Mouse (Mus musculus) stomach, embryonic 16.5 days (tissue): ENCODE measurements at regions not wholly inside any gene's neighbourhood (a gene's known extent, or its start where the extent isn't known, plus 50 kb on each side); places are given as distances from the start of the nearest gene placed in this dataset.
A peak's percentile ranks its signal among the peaks of the same experiment; 100 is the strongest.

ENCODE experiments used
- ATAC-seq: fragments of 200-750 bp; cut with Nextera tagmentation; 2 replicates; pipeline ENCODE4 v1.8.0; 2017; ENCODE audit warnings: moderate number of reproducible peaks, moderate TSS enrichment; ENCODE audit not compliant: insufficient read depth, low FRiP score
- H3K27ac ChIP-seq: fragments of 300-500 bp; sonication (generic); 2 replicates; pipeline ENCODE4 v1.5.1; 2014; ENCODE audit warnings: low read length
- H3K27me3 ChIP-seq: fragments of 300-500 bp; sonication (generic); 2 replicates; pipeline ENCODE4 v1.6.1; 2014; ENCODE audit warnings: low read length, control low read depth, mixed read lengths; ENCODE audit not compliant: control insufficient read depth, insufficient read depth
- H3K36me3 ChIP-seq: fragments of 300-500 bp; sonication (generic); 2 replicates; pipeline ENCODE4 v1.6.1; 2014; ENCODE audit warnings: low read length; ENCODE audit not compliant: control insufficient read depth, insufficient read depth
- H3K4me1 ChIP-seq: fragments of 300-500 bp; sonication (generic); 2 replicates; pipeline ENCODE4 v1.6.1; 2014; ENCODE audit warnings: low read length, control low read depth, mixed read lengths; ENCODE audit not compliant: control insufficient read depth, insufficient read depth
- H3K4me2 ChIP-seq: fragments of 300-500 bp; sonication (generic); 2 replicates; pipeline ENCODE4 v1.6.1; 2014; ENCODE audit warnings: low read depth, low read length, mixed read lengths
- H3K4me3 ChIP-seq: fragments of 300-500 bp; sonication (generic); replicated peaks from 2 replicates; pipeline ENCODE4 v1.5.1; 2014; ENCODE audit warnings: mild to moderate bottlenecking, low read length
- H3K9ac ChIP-seq: fragments of 300-500 bp; sonication (generic); 2 replicates; pipeline ENCODE4 v1.6.1; 2014; ENCODE audit warnings: low read length
- H3K9me3 ChIP-seq: fragments of 300-500 bp; sonication (generic); replicated peaks from 2 replicates; pipeline ENCODE4 v1.6.1; 2016; ENCODE audit warnings: low read length, control low read depth; ENCODE audit not compliant: control insufficient read depth
- WGBS: fragments of 180-500 bp; shearing (Covaris S2); extraction: QIAGEN DNeasy Blood & Tissue Kit; methylation state at CpG from one replicate; pipeline ENCODE4 v1.1.7; 2014; 5-methylcytosine and 5-hydroxymethylcytosine counted together

GRCm38 (mm10) chr9:62590407-62591195 is 53.8 kb upstream of the Coro2b start:
- H3K36me3 ChIP-seq: no peaks in the 10 kb centered on the region
- no peak overlapping the region for H3K4me2 ChIP-seq
- no peak for ATAC-seq
- no peak overlapping the region for H3K9ac ChIP-seq
- H3K4me3 ChIP-seq: no peak overlapping the region
- H3K27ac ChIP-seq: no peak overlapping the region
- WGBS: 80% methylated on average over 17 of the region's 17 CpGs
- no peaks in the 10 kb centered on the region for H3K9me3 ChIP-seq
- H3K27me3 ChIP-seq: no peaks in the 10 kb centered on the region
- H3K4me1 ChIP-seq: 0 out of 2 replicates have a peak, but pooled peaks cover 2% of the 10 kb centered on the region

GRCm38 (mm10) chr9:62591196-62591485 is 54.3 kb upstream of the Coro2b start:
- H3K4me2 ChIP-seq: no peak overlapping the region

GRCm38 (mm10) chr9:62598056-62598455 is 61.2 kb upstream of the Coro2b start:
- Histone ChIP-seq H3K9me3 (no peaks in the 10 kb centered on the region), H3K4me1 (no peaks in the 10 kb centered on the region), H3K27ac (no peak overlapping the region), H3K27me3 (no peaks in the 10 kb centered on the region), H3K4me2 (no peak overlapping the region), H3K4me3 (no peak overlapping the region), H3K9ac (no peak overlapping the region), H3K36me3 (no peaks in the 10 kb centered on the region)
- WGBS: 69% methylated on average over 7 of the region's 7 CpGs
- ATAC-seq: no peak

More at GRCm38 (mm10) chr9:62591196-62591485, 54.3 kb upstream of the Coro2b start:
- H3K36me3 ChIP-seq: no peaks in the 10 kb centered on the region
- no peak overlapping the region for H3K4me3 ChIP-seq
- H3K9me3 ChIP-seq: no peaks in the 10 kb centered on the region
- ATAC-seq: no peak
- 0 out of 2 replicates have a peak, but pooled peaks cover 2% of the 10 kb centered on the region for H3K4me1 ChIP-seq
- WGBS: 53% methylated on average over 6 of the region's 6 CpGs
- no peak overlapping the region for H3K9ac ChIP-seq
- H3K27me3 ChIP-seq: no peaks in the 10 kb centered on the region
- no peak overlapping the region for H3K27ac ChIP-seq

GRCm38 (mm10) chr9:62598956-62599355 is 62.1 kb upstream of the Coro2b start:
- no peaks in the 10 kb centered on the region for H3K36me3 ChIP-seq
- no peak overlapping the region for H3K9ac ChIP-seq
- H3K27ac ChIP-seq: no peak overlapping the region
- WGBS: 91% methylated on average over 5 of the region's 5 CpGs
- no peaks in the 10 kb centered on the region for H3K4me1 ChIP-seq
- no peak overlapping the region for H3K4me2 ChIP-seq
- no peaks in the 10 kb centered on the region for H3K27me3 ChIP-seq
- no peaks in the 10 kb centered on the region for H3K9me3 ChIP-seq
- no peak overlapping the region for H3K4me3 ChIP-seq
- ATAC-seq: no peak

- no peak for ATAC-seq
- H3K4me3 ChIP-seq: no peak overlapping the region
- H3K27me3 ChIP-seq: no peaks in the 10 kb centered on the region
- H3K36me3 ChIP-seq: no peaks in the 10 kb centered on the region
- H3K9me3 ChIP-seq: peaks cover 13% of the 10 kb centered on the region; the same call in 1 of the 2 replicates
- no peak overlapping the region for H3K27ac ChIP-seq
- peaks cover 6% of the 10 kb centered on the region; the same call in 1 of the 2 replicates for H3K4me1 ChIP-seq
- H3K9ac ChIP-seq: no peak overlapping the region
- 73% methylated on average over 2 of the region's 2 CpGs for WGBS
- no peak overlapping the region for H3K4me2 ChIP-seq
These were observed 67.1 kb upstream of the Itga11 start for GRCm38 (mm10) chr9:62610526-62610925.

GRCm38 (mm10) chr9:62611452-62611851 is 66.2 kb upstream of the Itga11 start:
- no peak overlapping the region for H3K4me3 ChIP-seq

GRCm38 (mm10) chr9:62613053-62613452 is 64.6 kb upstream of the Itga11 start:
- H3K9ac ChIP-seq: no peak overlapping the region
- peak; percentile 35; the same call in 1 of the 2 replicates for ATAC-seq
- H3K4me2 ChIP-seq: no peak overlapping the region
- H3K36me3 ChIP-seq: no peaks in the 10 kb centered on the region
- no peaks in the 10 kb centered on the region for H3K27me3 ChIP-seq
- H3K4me1 ChIP-seq: peaks cover 6% of the 10 kb centered on the region; the same call in 1 of the 2 replicates
- peaks cover 13% of the 10 kb centered on the region; the same call in 1 of the 2 replicates for H3K9me3 ChIP-seq
- H3K4me3 ChIP-seq: no peak overlapping the region
- WGBS: 58% methylated on average over 2 of the region's 2 CpGs
- H3K27ac ChIP-seq: no peak overlapping the region

More at GRCm38 (mm10) chr9:62611452-62611851, 66.2 kb upstream of the Itga11 start:
- WGBS: 19% methylated on average over 2 of the region's 2 CpGs
- ATAC-seq: peak; percentile 30; the same call in 1 of the 2 replicates
- Histone ChIP-seq H3K27me3 (no peaks in the 10 kb centered on the region), H3K9me3 (peaks cover 13% of the 10 kb centered on the region; the same call in 1 of the 2 replicates), H3K9ac (no peak overlapping the region), H3K4me1 (peaks cover 6% of the 10 kb centered on the region; the same call in 1 of the 2 replicates), H3K4me2 (no peak overlapping the region), H3K27ac (no peak overlapping the region), H3K36me3 (no peaks in the 10 kb centered on the region)

GRCm38 (mm10) chr9:62613806-62614205 is 63.8 kb upstream of the Itga11 start:
- Histone ChIP-seq H3K4me1 (peaks cover 6% of the 10 kb centered on the region; the same call in 1 of the 2 replicates), H3K9ac (no peak overlapping the region), H3K9me3 (peaks cover 13% of the 10 kb centered on the region; the same call in 1 of the 2 replicates), H3K4me2 (no peak overlapping the region), H3K36me3 (no peaks in the 10 kb centered on the region), H3K27me3 (no peaks in the 10 kb centered on the region), H3K27ac (no peak overlapping the region), H3K4me3 (no peak overlapping the region)
- ATAC-seq: 0 out of 2 replicates have a peak, but pooled peaks have one; percentile 18
- WGBS: 72% methylated on average over 8 of the region's 8 CpGs

- Histone ChIP-seq H3K4me3 (no peak overlapping the region), H3K27ac (no peak overlapping the region), H3K9ac (no peak overlapping the region), H3K36me3 (no peaks in the 10 kb centered on the region), H3K4me2 (no peak overlapping the region), H3K27me3 (no peaks in the 10 kb centered on the region), H3K4me1 (peaks cover 6% of the 10 kb centered on the region; the same call in 1 of the 2 replicates), H3K9me3 (peaks cover 11% of the 10 kb centered on the region; the same call in 1 of the 2 replicates)
- no peak for ATAC-seq
- 72% methylated on average over 4 of the region's 4 CpGs for WGBS
These were observed 62.7 kb upstream of the Itga11 start for GRCm38 (mm10) chr9:62614950-62615349.
